Mouse (Mus musculus): Measurements from ENCODE around the gene Gm28308. TPM values are rescaled to one million over a fixed set of nuclear protein-coding genes. Genes with fewer than 3 reads are reported as not detected.
A peak's percentile ranks its signal among the peaks of the same experiment; 100 is the strongest.

Gene Gm28308
- total and polyA plus RNA-seq, 2 experiments from 2014 or later = 2.2 TPM; not detected in 1

GRCm38 (mm10) chr6:52162093-52162380, 51.1 kb downstream of the Gm28308 start:
- Histone ChIP-seq H3K4me2 (ENCODE audit: low read depth, low read length) (peak overlapping the region; percentile 93), H3K4me3 (ENCODE audit: low read length) (peak overlapping the region; percentile 67), H3K4me1 (ENCODE audit: insufficient read depth, low read length) (no peaks in the 10 kb centered on the region), H3K9me3 (ENCODE audit: low read length) (no peaks in the 10 kb centered on the region), H3K9ac (replicated peaks; ENCODE audit: low read length) (peak overlapping the region; percentile 39; the same call in 1 of the 2 replicates), H3K27ac (peak overlapping the region; percentile 42; the same call in 1 of the 2 replicates), H3K27me3 (ENCODE audit: insufficient read depth, low read length) (peaks cover 40% of the 10 kb centered on the region), H3K36me3 (ENCODE audit: insufficient read depth, low read length) (no peaks in the 10 kb centered on the region)
- DNase-seq (ENCODE audit: low spot score) = peak; percentile 45
- WGBS = 13% methylated on average over 1 of the region's 1 CpGs
- ATAC-seq = no peak
- no peak for TF ChIP-seq CTCF (IDR thresholded peaks at IDR 0.05; ENCODE audit: low read depth)

- H3K27me3 ChIP-seq (ENCODE audit: insufficient read depth, low read length) = peaks cover 42% of the 10 kb centered on the region
- DNase-seq (ENCODE audit: low spot score) (peak; percentile 4), ATAC-seq (no peak)
- H3K4me3 ChIP-seq (ENCODE audit: low read length) = peak overlapping the region; percentile 67
- peak overlapping the region; percentile 71 for H3K27ac ChIP-seq
- H3K4me2 ChIP-seq (ENCODE audit: low read depth, low read length) = peak overlapping the region; percentile 93
- no peaks in the 10 kb centered on the region for H3K9me3 ChIP-seq (ENCODE audit: low read length)
- H3K36me3 ChIP-seq (ENCODE audit: insufficient read depth, low read length) = no peaks in the 10 kb centered on the region
- H3K4me1 ChIP-seq (ENCODE audit: insufficient read depth, low read length) = no peaks in the 10 kb centered on the region
- 7% methylated on average over 8 of the region's 8 CpGs for WGBS
- no peak for TF ChIP-seq CTCF (IDR thresholded peaks at IDR 0.05; ENCODE audit: low read depth)
- H3K9ac ChIP-seq (replicated peaks; ENCODE audit: low read length) = peak overlapping the region; percentile 39; the same call in 1 of the 2 replicates
Measured at GRCm38 (mm10) chr6:52161336-52162092, 51.6 kb downstream of the Gm28308 start.

GRCm38 (mm10) chr6:52160511-52161335, 52.4 kb downstream of the Gm28308 start:
- Histone ChIP-seq H3K4me2 (ENCODE audit: low read depth, low read length) (peak overlapping the region; percentile 93), H3K9ac (replicated peaks; ENCODE audit: low read length) (peak overlapping the region; percentile 39), H3K36me3 (ENCODE audit: insufficient read depth, low read length) (no peaks in the 10 kb centered on the region), H3K4me1 (ENCODE audit: insufficient read depth, low read length) (no peaks in the 10 kb centered on the region), H3K9me3 (ENCODE audit: low read length) (no peaks in the 10 kb centered on the region), H3K27ac (peak overlapping the region; percentile 71), H3K27me3 (ENCODE audit: insufficient read depth, low read length) (peaks cover 49% of the 10 kb centered on the region), H3K4me3 (ENCODE audit: low read length) (peak overlapping the region; percentile 67)
- WGBS = 5% methylated on average over 30 of the region's 30 CpGs
- no peak; the same call in 1 of the 2 replicates for TF ChIP-seq CTCF (IDR thresholded peaks at IDR 0.05; ENCODE audit: low read depth)
- ATAC-seq (no peak), DNase-seq (ENCODE audit: low spot score) (peak; percentile 65)

GRCm38 (mm10) chr6:52159979-52160378, 53.2 kb downstream of the Gm28308 start:
- Histone ChIP-seq H3K4me3 (ENCODE audit: low read length) (peak overlapping the region; percentile 67), H3K27me3 (ENCODE audit: insufficient read depth, low read length) (peaks cover 56% of the 10 kb centered on the region), H3K4me1 (ENCODE audit: insufficient read depth, low read length) (no peaks in the 10 kb centered on the region), H3K36me3 (ENCODE audit: insufficient read depth, low read length) (no peaks in the 10 kb centered on the region), H3K9me3 (ENCODE audit: low read length) (no peaks in the 10 kb centered on the region), H3K9ac (replicated peaks; ENCODE audit: low read length) (peak overlapping the region; percentile 72; the same call in 1 of the 2 replicates), H3K4me2 (ENCODE audit: low read depth, low read length) (peak overlapping the region; percentile 93), H3K27ac (peak overlapping the region; percentile 71; the same call in 1 of the 2 replicates)
- ATAC-seq (no peak), DNase-seq (ENCODE audit: low spot score) (peak; percentile 52)
- 5% methylated on average over 8 of the region's 9 CpGs for WGBS
- no peak for TF ChIP-seq CTCF (IDR thresholded peaks at IDR 0.05; ENCODE audit: low read depth)

- H3K4me2 ChIP-seq (ENCODE audit: low read depth, low read length) = peak overlapping the region; percentile 93
- no peaks in the 10 kb centered on the region for H3K36me3 ChIP-seq (ENCODE audit: insufficient read depth, low read length)
- H3K4me1 ChIP-seq (ENCODE audit: insufficient read depth, low read length) = no peaks in the 10 kb centered on the region
- H3K9ac ChIP-seq (replicated peaks; ENCODE audit: low read length) = peak overlapping the region; percentile 72
- peaks cover 64% of the 10 kb centered on the region for H3K27me3 ChIP-seq (ENCODE audit: insufficient read depth, low read length)
- ATAC-seq (0 out of 2 replicates have a peak, but pooled peaks have one; percentile 3), DNase-seq (ENCODE audit: low spot score) (peak; percentile 44)
- H3K4me3 ChIP-seq (ENCODE audit: low read length) = peak overlapping the region; percentile 67
- WGBS = 6% methylated on average over 12 of the region's 12 CpGs
- no peak for TF ChIP-seq CTCF (IDR thresholded peaks at IDR 0.05; ENCODE audit: low read depth)
- peak overlapping the region; percentile 71 for H3K27ac ChIP-seq
- H3K9me3 ChIP-seq (ENCODE audit: low read length) = no peaks in the 10 kb centered on the region
Measured at GRCm38 (mm10) chr6:52159164-52159761, 53.9 kb downstream of the Gm28308 start.

GRCm38 (mm10) chr6:52158276-52159051, 54.7 kb downstream of the Gm28308 start, which contains the start of gene Hoxa1:
Hoxa1 (minus strand) TSS chr6:52158317.
- no peak for TF ChIP-seq CTCF (IDR thresholded peaks at IDR 0.05; ENCODE audit: low read depth)
- peaks cover 63% of the 10 kb centered on the region for H3K27me3 ChIP-seq (ENCODE audit: insufficient read depth, low read length)
- H3K9me3 ChIP-seq (ENCODE audit: low read length) = no peaks in the 10 kb centered on the region
- no peaks in the 10 kb centered on the region for H3K36me3 ChIP-seq (ENCODE audit: insufficient read depth, low read length)
- ATAC-seq (peak; percentile 83), DNase-seq (ENCODE audit: low spot score) (peak; percentile 85)
- under 1% methylated on average over 55 of the region's 55 CpGs for WGBS
- no peaks in the 10 kb centered on the region for H3K4me1 ChIP-seq (ENCODE audit: insufficient read depth, low read length)
- H3K9ac ChIP-seq (replicated peaks; ENCODE audit: low read length) = peak within 1 kb of the TSS; percentile 72
- H3K4me3 ChIP-seq (ENCODE audit: low read length) = peak within 1 kb of the TSS; percentile 67
- H3K27ac ChIP-seq = peak within 1 kb of the TSS; percentile 71
- peak within 1 kb of the TSS; percentile 93 for H3K4me2 ChIP-seq (ENCODE audit: low read depth, low read length)
